Mouse (Mus musculus) 416B (cell line): Measurements from ENCODE around the gene Mindy2.

Source experiments
- DNase-seq: peaks from one replicate; pipeline ENCODE4 v3.0.0; 2011; ENCODE audit warnings: low read depth

Gene Mindy2

DNA sequence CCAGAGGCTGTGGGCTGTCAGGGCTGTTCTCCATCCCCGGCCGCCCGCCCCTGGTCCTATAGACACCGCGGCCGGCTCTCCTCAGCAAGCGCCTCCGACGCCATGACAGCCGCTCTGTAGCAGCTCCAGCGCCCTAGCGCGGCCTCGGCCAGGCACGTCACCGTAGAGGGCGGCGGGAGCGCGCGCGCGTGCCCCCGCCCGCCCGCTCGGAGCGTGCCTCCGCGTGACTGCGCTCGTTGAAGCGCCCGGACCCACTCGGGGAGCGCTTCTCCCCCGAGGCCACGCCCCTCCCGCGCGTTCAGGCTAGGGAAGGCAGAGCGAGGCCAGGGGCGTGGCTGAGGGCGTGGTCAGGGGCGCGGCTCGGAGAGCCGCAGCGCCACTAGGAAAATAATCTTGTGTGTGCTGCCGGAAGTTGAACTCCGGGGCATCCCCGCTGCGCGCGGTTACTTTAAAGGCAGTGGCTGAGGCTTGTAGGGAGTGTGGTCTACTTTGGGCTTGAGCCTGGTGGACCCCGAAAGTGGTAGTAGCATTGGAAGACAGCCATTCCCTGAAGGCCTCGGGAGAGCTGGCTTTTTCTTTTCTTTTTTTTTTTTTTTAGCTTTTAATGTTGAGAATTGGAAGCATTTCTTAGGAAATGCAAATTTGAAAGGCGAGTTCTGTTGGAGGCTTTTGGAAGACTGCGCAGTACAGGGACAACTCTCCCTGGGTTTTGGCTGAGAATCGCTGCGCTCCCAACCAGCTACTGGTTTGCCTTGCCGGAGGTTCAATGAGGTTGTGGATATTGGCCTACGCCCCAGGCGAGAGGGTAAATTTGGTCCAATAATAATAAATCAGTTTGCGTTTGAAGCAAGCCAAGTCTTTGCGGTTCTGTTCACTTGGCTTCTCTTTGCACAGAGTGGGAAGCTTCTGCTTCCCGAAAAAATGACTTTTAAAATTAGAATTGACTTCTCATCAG is at the start of gene Mindy2:
Gene Mindy2 (minus strand): TSS at position 162 of the 955 bp plus-strand sequence.
- peak; percentile 92 for DNase-seq

DNA sequence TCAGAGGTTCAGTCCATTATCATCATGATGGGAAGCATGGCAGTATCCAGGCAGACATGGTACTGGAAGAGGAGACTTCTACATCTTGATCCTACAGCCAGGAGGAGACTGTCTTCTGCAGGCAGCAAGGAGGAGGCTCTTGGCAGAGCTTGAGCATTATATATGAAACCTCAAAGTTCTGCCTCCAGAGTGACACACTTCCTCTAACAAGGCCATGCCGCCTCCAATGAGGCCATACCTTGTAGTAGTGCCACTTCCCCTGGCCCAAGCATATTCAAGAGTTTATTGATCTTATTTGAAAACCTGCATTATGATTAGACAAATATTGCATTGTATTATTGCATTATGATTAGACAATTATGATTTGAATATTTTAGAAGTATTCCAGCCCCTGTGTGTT is 49.5 kb upstream of the Mindy2 start:
- peak; percentile 48 for DNase-seq

DNA sequence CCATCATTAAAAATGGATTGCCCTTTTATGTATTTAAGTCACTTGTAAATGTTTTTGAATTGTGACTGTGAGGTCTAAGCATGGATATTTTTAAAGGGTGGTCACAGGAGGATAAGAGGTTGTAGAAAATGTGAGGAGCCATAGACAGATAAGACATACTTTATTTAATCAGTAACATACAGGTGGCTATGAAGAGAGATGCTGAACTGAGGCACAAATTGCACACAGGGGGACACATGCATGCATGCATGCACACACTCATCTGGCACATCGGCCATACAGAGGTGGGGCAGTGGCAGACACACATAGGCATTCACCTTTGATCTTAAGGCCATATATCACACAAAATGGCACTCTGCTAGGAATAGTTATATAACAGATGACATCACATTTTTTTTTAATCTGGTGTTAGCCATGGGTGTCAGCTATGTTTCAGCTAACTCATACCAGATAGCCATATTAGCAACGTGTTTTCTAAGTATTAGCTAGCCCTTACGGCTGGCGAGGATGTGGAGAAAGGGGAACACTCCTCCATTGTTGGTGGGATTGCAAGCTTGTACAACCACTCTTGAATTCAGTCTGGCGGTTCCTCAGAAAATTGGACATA is 46.7 kb upstream of the Mindy2 start:
- DNase-seq = no peak

DNA sequence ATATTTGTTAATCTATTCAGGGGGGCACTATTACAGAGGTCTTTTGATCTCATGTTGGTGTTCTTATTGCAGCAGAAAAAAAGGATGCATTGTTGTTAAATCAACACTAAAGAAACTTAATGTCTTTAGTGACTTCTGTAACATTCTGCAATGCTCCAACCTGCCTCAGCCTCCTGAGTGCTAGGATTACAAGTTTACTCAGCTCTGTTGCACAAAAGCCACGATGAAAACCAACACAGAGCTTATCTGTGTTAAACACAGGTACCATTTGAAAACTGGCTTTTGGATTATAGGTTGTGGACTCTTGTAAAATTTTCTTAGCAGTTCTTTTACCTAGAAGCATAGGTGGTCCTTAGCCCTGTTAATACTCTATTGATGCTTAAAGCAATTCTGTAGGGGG is 41.1 kb upstream of the Mindy2 start:
- no peak for DNase-seq

DNA sequence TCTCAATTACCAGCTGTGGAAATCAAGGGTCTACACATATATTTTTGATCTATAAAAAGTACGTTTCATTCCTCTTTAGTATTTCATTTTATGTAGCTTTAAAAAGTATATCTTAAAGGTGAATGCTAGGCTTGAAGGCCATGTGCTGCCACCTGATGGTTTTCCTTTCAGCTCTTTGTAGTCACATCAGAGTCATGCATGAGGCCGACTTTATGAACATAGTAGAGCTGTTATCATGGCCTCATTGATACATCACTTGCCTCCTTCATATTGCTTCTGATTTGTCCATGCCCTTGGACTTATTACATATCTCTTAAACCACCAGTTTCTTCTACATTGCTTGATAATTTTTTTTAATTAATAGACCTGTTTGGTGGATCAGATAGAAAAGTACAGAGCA is 38.7 kb upstream of the Mindy2 start:
- no peak for DNase-seq

DNA sequence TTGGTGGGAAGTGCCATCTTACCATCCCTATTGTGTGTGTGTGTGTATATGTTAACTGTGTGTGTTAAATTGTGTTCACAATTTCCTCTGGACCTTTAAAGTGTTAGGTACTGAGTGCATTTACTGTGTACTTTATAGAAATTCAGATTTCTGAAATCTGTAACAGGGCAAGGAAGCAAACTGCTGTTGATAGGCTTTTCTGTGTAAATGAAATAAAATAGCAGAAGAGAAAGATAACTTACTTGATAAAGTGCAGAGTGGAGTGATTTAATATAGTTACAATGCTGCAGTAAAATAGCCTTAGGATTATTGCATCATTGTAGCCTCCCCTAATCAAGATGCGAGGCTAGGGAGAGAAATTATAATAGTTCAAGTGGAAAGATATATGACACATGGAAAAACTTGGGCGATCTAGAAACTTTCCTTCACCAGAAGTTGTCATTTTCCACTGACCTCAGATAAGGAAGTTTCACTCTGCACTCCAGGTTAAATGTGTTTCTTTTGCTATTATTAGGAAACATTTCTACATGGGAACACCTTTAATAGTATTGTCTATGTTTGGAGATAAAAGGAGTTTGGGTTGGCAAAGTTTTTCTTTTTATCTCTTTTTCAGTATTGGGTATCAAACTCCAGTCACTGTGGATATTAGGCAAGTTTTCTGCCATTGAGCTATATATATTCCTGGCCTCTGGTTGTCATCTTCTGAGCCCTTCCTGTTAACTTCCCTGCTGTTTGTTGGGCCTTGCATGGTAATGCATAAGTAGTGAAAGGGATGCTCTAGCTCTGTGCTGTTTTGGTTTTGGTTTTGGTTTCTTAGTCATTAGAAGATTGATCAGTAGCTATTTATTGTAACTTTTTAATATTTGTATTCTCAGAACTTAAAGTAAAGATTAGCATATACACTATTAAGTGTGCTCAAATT is 35.1 kb upstream of the Mindy2 start:
- DNase-seq = peak; percentile 77

DNA sequence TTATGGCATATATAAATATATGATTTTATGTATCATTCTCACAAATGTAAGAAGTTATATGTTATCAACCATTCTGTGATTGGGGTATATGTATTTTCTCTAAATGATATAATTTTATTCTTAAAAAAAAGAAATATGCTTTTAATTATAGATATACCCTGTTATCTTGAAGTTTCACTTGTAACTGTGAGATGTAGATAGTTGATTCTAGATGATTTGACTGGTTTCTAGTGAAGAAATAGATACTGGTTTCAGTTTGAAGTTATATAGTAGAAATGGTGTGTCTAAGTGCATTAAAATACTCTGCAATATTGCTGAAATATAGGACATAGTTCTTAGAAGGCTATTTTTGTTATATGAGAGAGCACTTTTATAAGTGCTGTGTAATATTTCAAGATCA is 33.6 kb upstream of the Mindy2 start:
- no peak for DNase-seq

DNA sequence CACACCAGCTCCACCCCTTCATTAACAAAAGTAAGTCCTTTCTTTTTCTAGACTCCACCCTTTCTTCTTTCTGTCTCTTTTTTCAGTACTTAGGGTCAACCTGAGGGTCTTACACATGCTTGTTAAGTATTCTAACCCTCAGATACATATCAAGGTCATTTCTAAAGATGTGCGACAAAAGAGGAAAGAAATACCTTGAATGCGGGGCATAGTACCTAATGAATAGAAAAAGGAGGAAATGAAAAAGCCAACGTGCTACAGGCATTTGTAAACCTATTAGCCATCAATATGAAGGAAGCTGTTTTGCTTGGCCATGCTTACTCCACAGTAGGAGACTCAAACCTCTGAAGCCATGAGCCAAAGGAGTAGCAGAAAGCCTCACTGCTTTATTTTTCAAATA is 33.0 kb upstream of the Mindy2 start:
- DNase-seq = no peak

DNA sequence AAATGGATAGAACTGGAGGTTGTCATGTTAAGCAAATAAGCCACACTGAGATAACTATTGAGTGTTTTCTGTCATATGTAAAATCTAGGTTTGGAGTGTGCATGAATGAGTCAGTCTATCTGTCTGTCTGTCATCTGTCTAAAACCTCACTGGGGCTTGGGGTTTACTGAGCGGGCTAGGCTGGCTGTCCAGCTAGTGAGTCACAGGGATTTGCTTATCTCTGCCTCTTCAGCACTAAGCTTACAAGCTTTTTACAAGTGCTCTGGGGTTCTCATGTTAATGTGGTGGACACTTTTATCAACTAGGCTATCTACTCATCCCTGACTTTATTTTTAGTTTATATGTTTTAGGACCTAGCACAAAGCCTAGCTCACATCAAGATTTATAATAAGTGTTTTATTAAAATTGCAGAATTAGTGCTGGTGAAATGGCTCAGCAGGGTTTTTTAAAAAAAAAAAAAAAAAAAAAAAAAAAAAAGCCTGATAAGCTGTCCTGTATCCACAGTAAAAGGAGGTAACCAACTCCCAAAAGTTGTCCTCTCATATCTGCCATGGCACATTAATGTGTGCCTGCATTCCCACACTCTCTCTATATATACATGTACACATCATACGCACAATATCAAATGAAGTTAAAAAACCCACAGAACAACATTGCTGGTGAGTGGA is 31.5 kb upstream of the Mindy2 start:
- DNase-seq = peak; percentile 93

DNA sequence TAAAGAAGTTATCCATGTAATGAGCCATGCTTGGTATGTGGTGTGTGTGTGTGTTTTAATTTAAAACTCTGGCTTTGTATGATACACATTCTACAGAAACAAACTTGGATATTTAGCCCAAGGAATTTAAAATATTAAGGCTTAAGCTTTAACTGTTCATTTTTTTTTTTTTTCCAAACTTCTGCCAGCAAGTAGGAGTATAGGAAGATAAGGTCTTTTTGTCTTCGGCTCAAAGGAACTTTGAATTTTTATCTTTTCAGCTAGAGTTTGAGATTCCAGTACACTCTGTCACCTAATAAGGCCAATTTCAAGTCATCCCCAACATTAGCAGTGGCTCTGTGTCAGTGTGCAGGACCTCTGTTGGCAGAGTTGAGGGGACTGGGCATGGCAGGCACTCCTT is 25.2 kb upstream of the Mindy2 start:
- DNase-seq = no peak

DNA sequence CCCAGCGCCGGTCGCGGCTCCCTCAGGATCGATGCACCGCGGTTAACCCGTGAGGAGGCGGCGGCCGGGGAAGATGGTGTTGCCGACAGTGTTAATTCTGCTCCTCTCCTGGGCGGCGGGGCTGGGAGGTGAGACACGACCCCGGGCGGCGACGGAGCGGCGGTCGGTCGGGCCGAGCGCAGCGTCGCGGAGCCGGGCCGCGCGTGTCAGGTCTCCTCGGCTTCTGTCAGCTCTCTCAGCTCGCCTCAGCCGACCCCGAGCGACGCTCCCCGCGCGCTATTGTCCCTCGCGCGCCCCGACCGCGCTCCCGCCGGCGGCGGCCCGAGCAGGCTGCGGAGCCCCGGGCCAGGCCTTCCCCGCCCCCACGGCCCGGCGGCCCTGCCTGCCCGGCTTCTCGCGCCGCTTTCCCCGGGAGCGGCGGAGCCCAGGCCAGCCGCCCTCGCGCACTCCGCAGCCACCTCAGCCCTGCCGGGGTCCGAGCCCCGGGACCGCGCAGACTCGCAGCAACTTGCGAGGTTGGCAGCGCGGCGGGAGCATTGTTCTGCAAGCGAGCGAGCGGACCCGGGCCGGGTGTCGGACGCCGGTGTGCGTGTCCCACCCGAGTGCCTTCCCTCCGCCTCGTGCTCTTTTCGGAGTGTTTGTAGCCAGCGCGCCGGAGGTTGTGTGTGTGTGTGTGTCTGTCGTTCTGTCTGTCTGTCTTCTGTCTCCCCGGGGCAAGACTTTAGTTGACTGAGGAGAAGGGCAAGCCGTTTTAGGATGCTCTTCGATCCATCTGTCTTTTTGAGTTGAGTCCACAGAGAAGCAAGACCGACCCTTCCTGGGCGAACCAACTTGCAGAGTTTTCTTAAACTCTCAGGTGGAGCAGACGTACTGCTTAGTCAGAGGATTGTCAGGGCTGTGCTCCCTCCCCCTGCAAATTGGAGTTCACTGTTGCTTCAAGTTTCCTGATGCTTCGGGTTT is 22.4 kb upstream of the Mindy2 start:
- peak; percentile 67 for DNase-seq

DNA sequence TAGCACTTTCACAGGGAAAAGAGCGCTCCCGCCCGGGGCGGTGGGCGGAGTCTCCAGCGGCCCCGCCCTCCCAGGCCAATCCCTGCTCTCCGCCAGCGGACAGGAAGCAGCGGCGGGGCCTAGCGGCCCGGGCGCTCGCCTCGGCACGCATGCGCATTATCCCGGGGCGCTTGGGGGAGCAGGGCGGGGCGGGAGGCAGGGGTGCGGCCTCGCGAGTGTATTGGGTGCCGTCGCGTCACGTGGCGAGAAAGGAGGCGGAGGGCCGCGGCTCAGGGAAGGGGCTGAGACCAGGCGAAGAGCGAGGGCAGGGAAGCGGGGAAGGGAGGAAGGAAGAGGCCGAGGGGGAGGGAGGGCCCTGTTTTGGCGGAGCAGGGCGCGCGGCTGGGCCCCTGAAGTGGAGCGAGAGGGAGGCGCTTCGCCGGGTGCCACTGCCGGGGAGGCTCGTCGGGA is 21.7 kb upstream of the Mindy2 start, which contains the start of gene Adam10:
Gene Adam10 (plus strand): TSS at position 316 of the 450 bp plus-strand sequence.
- peak; percentile 99 for DNase-seq

DNA sequence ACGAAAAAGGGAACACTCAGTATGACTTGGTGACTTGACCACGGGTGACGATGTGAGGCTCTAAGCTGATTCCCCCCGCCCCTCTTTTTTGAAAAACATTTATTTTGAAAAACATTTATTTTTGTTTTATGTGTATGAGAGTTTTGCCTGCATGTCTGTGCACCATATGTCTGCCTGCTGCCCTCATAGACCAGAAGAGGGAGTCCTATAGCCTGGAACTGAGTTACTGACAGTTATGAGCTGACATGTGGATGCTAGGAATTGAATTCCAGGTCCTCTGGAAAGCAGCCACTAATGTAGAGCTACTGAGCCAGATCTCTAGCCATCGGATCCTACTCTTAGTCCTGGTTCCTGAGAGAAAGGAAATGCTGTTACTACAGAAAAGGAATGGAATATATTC is 19.0 kb upstream of the Mindy2 start:
- DNase-seq = peak; percentile 49

DNA sequence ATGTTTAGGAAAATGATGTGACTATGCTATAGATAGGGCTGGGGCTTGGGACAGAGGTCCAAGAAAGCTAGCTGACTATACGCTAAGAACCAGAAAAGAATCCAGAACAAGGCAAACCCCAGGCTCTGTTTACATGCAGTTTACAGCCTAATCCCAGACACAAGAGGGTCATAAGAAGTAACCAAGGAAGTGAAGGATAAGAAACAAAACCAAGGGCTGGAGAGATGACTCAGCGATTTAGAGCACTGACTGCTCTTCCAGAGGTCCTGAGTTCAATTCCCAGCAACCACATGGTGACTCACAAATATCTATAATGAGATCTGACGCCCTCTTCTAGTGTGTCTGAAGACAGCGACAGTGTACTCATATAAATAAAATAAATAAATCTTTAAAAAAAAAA is 18.1 kb upstream of the Mindy2 start:
- DNase-seq = peak; percentile 54

DNA sequence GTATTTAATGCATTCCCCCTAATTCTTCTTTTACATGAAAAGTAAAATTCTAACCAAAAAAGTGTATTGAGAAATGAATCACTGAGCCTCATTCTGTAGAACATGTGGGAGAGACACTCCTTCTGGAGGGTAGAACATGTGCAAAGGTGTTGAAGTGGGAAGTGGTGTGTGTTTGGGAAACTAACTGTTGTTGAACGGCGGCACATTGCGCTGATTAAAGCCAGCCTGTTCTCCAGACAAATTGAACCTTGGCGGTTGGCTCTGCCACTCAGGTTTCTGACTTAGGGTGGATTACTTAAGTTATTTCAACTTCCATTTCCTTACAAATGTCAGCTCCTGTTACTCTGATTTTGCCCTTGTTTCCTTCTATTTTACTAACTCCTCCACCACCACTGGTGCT is 16.7 kb upstream of the Mindy2 start:
- no peak for DNase-seq

DNA sequence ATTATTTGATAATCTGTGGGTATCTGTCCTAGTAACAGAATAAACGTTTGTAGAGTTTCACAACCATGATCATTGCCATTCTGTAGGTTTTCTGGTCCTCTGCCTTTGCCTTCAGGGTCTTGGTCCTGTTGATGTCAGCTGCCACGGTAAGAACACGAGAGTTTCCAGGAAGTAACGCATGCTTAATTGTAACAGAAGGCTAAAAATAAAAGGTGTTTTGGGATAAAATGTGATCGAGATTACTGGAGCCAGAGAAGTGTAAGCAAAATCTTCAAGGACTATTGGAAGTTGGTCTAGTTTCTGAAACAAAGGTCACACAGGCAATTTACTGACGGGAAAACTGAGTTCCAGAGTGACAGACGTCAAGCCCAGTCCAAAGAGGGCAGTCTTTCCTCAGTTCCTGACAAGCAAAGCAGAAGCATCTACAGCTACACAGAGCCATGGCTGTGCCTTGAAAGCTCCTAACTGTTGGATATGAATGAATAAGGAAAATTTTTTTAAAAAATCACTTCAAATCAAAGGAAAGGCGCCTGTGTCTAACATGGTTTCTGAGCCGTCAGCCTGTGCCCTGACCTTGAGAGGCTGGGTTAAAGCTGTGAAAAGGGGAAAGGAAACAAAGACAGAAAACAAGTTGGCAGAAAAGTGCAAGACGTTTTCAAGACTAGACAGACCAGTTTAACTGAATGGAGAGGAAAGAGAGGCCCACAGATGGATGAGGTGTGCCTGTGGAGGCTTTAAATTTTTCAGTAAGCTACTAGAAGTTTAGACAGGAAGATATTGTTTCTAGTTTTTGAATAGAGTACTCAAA is 15.0 kb upstream of the Mindy2 start:
- peak; percentile 75 for DNase-seq

DNA sequence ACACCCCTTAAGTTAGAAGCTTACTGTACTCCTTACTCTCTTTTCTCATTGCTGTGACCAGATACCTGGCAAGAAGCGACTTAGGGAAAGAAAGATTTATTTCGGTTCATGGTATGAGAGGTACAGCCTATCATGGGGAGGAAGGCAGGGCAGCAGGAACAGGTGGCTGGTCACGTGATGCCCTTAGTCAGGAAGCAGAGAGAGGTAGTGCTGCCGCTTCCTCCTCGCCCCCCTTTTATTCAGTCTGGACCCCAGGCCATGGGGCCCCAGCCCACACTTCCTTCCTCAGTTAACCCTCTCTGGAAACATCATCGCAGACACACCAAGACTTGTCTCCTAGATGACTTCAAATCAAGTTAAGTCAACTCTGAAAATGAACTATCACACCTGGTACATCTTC is 14.3 kb upstream of the Mindy2 start:
- peak; percentile 46 for DNase-seq

DNA sequence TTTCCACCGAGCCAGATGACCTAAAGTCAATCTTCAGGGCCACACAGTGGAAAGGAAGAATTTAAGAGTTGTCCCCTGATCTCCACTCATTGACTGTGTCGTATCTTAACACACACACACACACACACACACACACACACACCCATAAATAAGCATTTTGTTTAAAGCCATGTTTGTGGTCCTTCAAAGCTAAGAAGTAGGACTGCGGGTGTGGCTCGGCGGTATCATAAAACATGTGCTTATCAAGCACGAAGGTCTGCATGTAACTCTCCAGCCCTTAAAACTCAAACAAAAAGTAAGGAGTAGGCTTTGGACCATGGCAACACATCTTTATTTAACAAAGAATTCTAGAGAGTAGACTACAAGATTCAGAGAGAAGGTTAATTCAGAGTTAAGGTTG is 13.4 kb upstream of the Mindy2 start:
- no peak for DNase-seq

DNA sequence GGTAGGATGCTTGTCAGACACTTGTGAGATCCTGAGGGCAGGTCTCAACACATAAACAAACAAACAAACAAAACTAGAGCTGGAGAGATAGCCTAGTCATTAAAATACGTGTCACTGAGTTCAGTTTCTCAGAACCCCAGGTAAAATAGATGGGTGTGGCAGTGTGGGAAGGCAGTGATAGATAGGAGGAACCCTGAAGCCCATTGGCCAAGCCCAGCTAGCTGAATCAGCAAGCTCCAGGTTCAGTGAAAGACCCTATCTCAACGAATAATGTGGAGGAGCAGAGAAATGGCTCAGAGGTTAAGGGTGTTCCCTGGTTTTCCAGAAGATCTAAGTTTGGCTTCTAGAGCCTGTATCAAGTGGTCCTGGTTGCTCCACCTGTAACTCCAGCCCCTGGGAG is 12.2 kb upstream of the Mindy2 start:
- no peak for DNase-seq

DNA sequence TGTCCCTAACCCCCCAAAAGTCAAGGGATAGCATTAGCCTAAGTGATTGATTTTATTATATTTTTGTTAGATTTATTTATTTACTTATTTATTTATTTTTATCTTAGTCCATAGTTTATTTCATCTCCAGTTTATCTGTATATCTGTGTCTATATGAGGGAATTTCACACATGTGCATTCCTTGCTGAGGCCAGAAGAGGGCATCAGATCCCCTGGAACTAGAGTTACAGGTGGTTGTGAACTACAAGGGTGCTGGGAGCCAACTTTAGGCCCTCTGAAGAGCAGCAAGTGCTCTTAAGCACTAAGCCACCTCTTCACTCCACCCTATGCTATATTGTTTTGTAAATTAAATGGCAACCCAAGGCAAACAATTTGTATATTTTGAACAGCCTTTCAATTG is 11.1 kb upstream of the Mindy2 start:
- DNase-seq = no peak
